Mouse (Mus musculus) kidney, adult 9 months (tissue): ENCODE data around the gene Dock2.

Experiments
- DNase-seq: peaks from one replicate; pipeline ENCODE4 v3.0.0; 2022

Gene Dock2

GRCm38 (mm10) chr11:34525096-34525891 is 258.4 kb downstream of the Dock2 start:
- no peak for DNase-seq

- DNase-seq = no peak
These were observed 259.1 kb downstream of the Dock2 start for GRCm38 (mm10) chr11:34524586-34524985.

GRCm38 (mm10) chr11:34518566-34518965 is 265.1 kb downstream of the Dock2 start:
- DNase-seq = no peak

GRCm38 (mm10) chr11:34516971-34517370 is 266.7 kb downstream of the Dock2 start:
- no peak for DNase-seq

GRCm38 (mm10) chr11:34515301-34515700 is 268.4 kb downstream of the Dock2 start:
- DNase-seq = no peak

GRCm38 (mm10) chr11:34506390-34506789 is 277.3 kb downstream of the Dock2 start:
- DNase-seq = no peak

- DNase-seq = no peak
These were observed 284.0 kb downstream of the Dock2 start for GRCm38 (mm10) chr11:34499663-34500062.

GRCm38 (mm10) chr11:34494682-34495081 is 289.0 kb downstream of the Dock2 start:
- no peak for DNase-seq

- DNase-seq = no peak
These were observed 290.7 kb downstream of the Dock2 start for GRCm38 (mm10) chr11:34492986-34493385.

- DNase-seq = no peak
These were observed 291.5 kb downstream of the Dock2 start for GRCm38 (mm10) chr11:34492223-34492622.

GRCm38 (mm10) chr11:34489548-34489947 is 294.1 kb downstream of the Dock2 start:
- DNase-seq = no peak

- peak; percentile 69 for DNase-seq
These were observed 304.4 kb downstream of the Dock2 start for GRCm38 (mm10) chr11:34479301-34479700.

- peak; percentile 87 for DNase-seq
These were observed 313.9 kb downstream of the Dock2 start for GRCm38 (mm10) chr11:34469792-34470191.

- DNase-seq = peak; percentile 26
These were observed 315.1 kb downstream of the Dock2 start for GRCm38 (mm10) chr11:34468571-34468970.

GRCm38 (mm10) chr11:34467056-34467455 is 316.6 kb downstream of the Dock2 start:
- DNase-seq = no peak

GRCm38 (mm10) chr11:34449944-34450343 is 333.7 kb downstream of the Dock2 start:
- DNase-seq = no peak

GRCm38 (mm10) chr11:34447891-34448290 is 335.8 kb downstream of the Dock2 start:
- DNase-seq = peak; percentile 35

GRCm38 (mm10) chr11:34438429-34438828 is 345.3 kb downstream of the Dock2 start:
- no peak for DNase-seq

GRCm38 (mm10) chr11:34437446-34437845 is 346.2 kb downstream of the Dock2 start:
- DNase-seq = no peak

- no peak for DNase-seq
These were observed 351.7 kb downstream of the Dock2 start for GRCm38 (mm10) chr11:34431978-34432377.

- no peak for DNase-seq
These were observed 352.3 kb downstream of the Dock2 start for GRCm38 (mm10) chr11:34431371-34431770.

- DNase-seq = no peak
These were observed 352.8 kb downstream of the Dock2 start for GRCm38 (mm10) chr11:34430940-34431339.

- no peak for DNase-seq
These were observed 356.5 kb downstream of the Dock2 start for GRCm38 (mm10) chr11:34427212-34427611.

- DNase-seq = peak; percentile 86
These were observed 359.1 kb downstream of the Dock2 start for GRCm38 (mm10) chr11:34424546-34424945.

- DNase-seq = no peak
These were observed 362.6 kb downstream of the Dock2 start for GRCm38 (mm10) chr11:34421061-34421460.
